Mouse (Mus musculus): ENCODE results near the gene Olfr211.
A peak's percentile ranks its signal among the peaks of the same experiment; 100 is the strongest.
"Not testable (repeated sequence)": the region's sequence is repeated elsewhere in the genome, so short reads cannot be mapped to it uniquely, and the experiment has no call there.

The Olfr211 gene

GRCm38 (mm10) chr6:116488791-116489190 is at the start of gene Olfr211:
Gene Olfr211 (plus strand): TSS chr6:116489091.
- DNase-seq (ENCODE audit: extremely low spot score, low spot score), result no peak

DNA sequence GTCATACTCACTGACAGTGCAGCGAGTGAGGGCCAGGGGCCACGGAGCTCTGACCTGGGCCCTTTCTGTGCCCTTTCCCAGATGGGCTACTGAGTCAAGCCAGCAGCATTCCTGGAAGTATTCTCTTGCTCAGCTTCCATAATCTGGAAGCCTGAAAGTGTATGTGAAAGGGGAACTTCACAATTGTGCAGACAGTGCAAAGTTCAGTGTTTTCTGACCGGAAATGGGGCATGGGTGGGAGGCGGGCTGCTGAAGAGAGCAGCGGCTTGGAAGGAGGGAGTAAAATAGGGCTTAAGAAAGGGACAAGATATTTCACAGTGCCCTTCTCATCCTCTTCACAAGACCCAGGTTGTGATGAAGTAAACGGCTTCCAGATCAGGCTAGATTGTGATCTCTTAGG is 49.4 kb upstream of the Olfr211 start:
- DNase-seq (ENCODE audit: extremely low spot score, low spot score), result no peak

DNA sequence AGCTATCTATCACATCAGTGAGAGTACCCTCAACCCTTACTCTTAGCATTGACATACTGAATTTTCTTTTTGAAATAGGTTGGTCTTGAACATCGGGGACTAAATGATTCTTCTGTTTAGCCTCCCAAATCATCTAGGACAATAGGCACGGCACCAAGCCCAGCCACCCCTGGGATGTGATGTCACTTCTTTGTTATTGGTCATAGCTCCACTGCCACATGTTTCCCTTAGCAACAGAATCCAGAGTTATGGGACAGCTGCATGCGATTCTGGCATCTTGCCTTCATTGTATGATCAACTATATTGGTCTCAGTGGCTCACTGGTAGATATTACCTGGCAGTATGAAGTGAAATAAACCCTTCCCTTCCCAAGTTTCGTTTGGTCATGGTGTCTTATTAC is 48.4 kb upstream of the Olfr211 start:
- DNase-seq (ENCODE audit: extremely low spot score, low spot score), result no peak

DNA sequence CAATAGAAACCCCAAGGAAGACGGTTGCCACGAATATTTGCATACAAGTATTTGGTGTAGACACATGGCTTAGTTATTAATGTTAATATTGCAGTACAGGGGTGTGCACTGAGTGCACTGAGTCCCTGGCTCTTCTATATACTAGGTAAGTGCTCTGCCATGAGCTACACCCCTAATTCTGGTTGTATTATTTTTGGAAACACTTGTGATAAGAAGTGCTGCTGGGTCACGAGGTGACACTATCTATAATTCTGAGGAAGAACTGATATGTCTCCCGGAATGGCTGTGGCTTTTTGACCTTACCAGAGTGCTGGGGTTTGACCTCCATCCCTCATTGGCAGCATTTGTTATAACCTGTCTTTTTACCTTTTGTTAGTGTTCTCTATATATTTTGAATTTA is 48.0 kb upstream of the Olfr211 start:
- no peak for DNase-seq (ENCODE audit: extremely low spot score, low spot score)

GRCm38 (mm10) chr6:116455781-116456180 is 33.1 kb upstream of the Olfr211 start:
- no peak for DNase-seq (ENCODE audit: extremely low spot score, low spot score)

DNA sequence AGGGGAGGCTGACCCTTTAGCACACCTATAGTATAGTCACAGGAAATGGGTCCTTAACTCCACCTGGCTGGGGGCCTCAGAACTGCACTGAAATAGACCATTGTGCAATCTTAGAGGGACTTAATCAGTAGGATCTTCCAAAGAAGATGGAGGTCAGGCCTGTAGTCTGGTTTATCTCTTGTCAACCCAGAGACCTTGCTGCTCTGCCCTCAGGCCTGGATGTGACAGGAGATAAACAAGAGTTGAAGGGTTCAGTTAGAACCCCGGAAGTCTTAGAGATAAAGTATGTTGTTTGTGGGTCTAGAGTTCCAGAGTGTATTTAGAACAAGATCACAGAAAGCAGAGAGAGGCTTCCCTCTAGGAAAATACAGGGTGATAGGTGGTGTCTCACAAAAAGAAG is 32.4 kb upstream of the Olfr211 start:
- no peak for DNase-seq (ENCODE audit: extremely low spot score, low spot score)

GRCm38 (mm10) chr6:116458728-116459127 is 30.2 kb upstream of the Olfr211 start:
- no peak for DNase-seq (ENCODE audit: extremely low spot score, low spot score)

- DNase-seq (ENCODE audit: extremely low spot score, low spot score), result no peak
These were observed 29.7 kb upstream of the Olfr211 start for GRCm38 (mm10) chr6:116459232-116459631.

DNA sequence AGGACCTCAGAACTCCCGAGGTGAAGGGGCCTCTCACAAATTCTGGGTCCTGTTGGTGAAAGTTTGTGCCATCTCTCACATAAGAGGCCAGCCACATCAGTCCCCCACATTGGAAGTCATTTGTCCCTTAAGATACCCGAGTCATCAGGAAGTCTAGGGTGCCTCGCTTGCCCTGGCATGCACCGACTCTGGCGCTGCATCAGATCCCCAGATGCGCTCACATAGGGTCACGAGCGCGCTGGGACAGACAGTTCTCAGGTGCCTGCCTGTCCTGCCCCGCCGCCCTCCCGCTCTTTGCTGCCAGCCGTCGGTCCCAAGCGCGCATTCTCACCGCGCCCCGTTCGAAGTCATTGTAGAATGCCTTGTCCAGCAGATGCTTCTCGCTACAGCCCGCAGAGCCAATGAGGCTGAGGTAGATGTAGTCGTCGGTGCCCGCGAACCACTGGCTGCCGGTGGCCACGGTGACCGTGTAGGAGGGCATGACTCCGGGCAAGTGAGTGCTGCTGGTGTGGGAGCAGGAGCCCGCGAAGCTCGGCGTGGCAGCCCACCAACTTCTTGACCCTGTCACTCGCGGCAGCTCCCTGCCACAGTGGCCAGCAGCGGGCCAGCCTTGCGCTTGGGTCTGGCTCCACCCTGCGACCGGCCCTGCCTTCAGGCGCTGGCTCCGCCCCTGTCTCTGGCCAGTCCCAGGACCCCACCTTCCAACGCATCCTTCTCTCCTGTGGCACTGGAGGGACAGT is 28.2 kb upstream of the Olfr211 start, which contains the start of gene Alox5:
Alox5 (minus strand) TSS at position 635 of the 740 bp plus-strand sequence.
- DNase-seq (ENCODE audit: extremely low spot score, low spot score), result peak; percentile 49

GRCm38 (mm10) chr6:116468081-116468480 is 20.8 kb upstream of the Olfr211 start:
- no peak for DNase-seq (ENCODE audit: extremely low spot score, low spot score)

GRCm38 (mm10) chr6:116485081-116485480 is 3.8 kb upstream of the Olfr211 start:
- DNase-seq (ENCODE audit: extremely low spot score, low spot score), result no peak

DNA sequence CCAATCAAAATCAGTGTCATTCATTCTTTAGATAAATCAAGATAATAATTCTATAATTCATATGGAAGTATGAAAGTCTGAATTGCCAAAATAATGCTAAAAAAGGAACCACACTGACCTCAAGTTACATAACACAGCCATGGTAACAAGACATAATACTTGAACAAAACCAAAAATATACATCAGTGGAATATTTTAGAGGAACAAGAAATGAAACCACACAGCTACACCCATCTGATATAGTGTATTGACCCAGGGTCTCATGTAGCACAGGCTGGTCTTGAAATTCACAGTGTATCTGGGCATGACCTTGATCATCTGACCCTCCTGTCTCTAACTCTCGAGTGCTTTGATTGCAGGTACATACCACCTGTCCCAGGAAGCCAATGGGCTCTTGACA is 2.1 kb upstream of the Olfr211 start:
- DNase-seq (ENCODE audit: extremely low spot score, low spot score), result no peak

DNA sequence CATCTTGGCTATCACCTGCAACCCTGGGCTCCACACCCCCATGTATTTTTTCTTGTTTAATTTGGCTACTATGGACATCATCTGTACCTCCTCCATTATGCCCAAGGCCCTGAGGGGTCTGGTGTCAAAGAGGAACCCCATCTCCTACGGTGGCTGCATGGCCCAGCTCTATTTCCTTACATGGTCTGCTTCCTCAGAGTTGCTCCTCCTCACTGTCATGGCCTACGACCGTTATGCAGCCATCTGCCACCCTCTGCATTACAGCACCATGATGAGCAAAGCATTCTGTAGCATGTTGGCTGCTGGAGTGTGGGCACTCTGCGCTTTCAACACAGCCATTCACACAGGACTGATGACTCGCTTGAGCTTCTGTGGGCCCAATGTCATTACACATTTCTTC is 4.9 kb downstream of the Olfr211 start:
- no peak for DNase-seq (ENCODE audit: extremely low spot score, low spot score)

GRCm38 (mm10) chr6:116495960-116496359 is 7.1 kb downstream of the Olfr211 start:
- DNase-seq (ENCODE audit: extremely low spot score, low spot score), result no peak

DNA sequence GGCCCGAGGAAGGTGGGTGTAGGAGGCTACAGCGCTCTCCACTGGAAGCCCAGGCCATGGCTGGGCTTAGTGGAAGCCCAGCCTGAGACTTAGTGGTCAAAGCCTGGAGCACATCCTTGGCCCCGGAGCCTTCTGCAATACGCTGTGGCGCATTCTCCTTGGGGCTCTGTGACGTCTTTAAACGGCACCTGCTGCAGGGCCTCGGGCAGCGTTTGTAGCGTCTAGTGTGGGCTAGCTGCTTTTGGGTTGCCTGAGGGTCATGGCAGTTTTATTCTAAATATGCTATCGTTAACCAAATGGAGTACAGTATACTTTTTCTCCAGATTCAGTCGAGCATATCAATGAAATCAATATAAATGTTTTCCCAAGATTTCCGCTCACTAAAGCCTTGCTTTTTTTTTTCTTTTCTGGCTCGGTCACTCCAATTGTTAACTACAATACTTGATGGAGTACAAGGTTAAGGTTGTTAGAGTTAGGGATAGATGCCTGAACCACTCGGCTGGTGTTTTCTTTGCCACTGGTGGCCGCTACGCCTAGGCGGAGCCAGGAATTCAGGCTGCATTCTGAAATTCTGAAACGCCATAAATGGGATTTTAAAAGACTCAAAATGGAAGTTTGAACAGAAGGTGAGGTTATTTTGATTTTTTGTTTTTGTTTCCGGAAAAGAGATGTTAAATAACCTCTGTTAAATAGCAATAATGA is 17.6 kb downstream of the Olfr211 start, which contains the start of gene Olfr212:
Olfr212 (plus strand) TSS at position 215 of the 702 bp plus-strand sequence.
- DNase-seq (ENCODE audit: extremely low spot score, low spot score), result not testable (repeated sequence)

DNA sequence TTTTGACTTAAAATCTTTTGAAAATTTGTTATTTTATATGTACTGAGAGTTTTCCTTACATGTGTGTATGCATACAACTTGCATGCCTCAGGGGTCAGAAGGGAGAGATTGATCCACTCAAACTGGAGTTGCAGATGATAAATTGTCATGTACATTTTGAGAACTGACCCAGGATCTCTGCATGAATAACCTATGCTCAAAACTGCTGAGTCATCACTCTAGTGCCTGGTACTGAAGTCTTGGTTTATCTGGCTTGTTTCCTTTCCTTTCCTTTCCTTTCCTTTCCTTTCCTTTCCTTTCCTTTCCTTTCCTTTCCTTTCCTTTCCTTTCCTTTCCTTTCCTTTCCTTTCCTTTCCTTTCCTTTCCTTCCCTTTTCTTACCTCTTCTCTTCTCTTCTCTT is 25.9 kb downstream of the Olfr211 start:
- DNase-seq (ENCODE audit: extremely low spot score, low spot score), result no peak

GRCm38 (mm10) chr6:116538156-116538555 is 49.3 kb downstream of the Olfr211 start, which contains the start of gene Olfr213:
Gene Olfr213 (plus strand): TSS chr6:116538456.
- no peak for DNase-seq (ENCODE audit: extremely low spot score, low spot score)

DNA sequence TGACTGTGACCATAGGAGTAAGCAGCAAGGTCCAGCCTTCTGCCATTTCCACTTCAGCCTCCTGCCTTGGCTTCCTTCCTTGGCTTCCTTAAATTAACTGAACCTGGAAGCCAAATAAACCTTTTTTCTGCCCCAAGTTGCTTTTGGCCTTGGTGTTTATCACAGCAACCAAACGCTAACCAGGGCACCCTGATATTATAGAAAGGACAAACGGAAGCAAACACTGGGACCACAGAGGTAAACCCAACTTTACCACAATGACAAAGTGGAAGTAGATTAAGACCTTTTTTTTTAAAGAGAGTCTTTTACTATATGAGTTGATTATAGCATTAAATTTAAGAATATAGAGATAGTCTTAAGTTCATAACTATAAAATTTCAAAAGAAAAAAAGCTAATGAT is 53.6 kb downstream of the Olfr211 start:
- no peak for DNase-seq (ENCODE audit: extremely low spot score, low spot score)

Data from neural tube, embryonic 10.5 days (tissue).